Mouse (Mus musculus): Measurements from ENCODE around the gene Abcg4. TPM values are rescaled to one million over a fixed set of nuclear protein-coding genes. Genes with fewer than 3 reads are reported as not detected.
A peak's percentile ranks its signal among the peaks of the same experiment; 100 is the strongest.

The Abcg4 gene
- polyA plus RNA-seq, 1 experiment from 2014 or later = 18.1 TPM

- H3K36me3 ChIP-seq = no peaks in the 10 kb centered on the region
- H3K9me3 ChIP-seq = no peaks in the 10 kb centered on the region
- no peak overlapping the region for H3K9ac ChIP-seq (replicated peaks)
- no peak overlapping the region for H3K27ac ChIP-seq
- WGBS = 83% methylated on average over 6 of the region's 6 CpGs
- no peak overlapping the region for H3K4me2 ChIP-seq (replicated peaks)
- H3K4me1 ChIP-seq (replicated peaks) = peaks cover 21% of the 10 kb centered on the region
- H3K27me3 ChIP-seq = 0 out of 2 replicates have a peak, but pooled peaks cover 4% of the 10 kb centered on the region
- H3K4me3 ChIP-seq (replicated peaks) = no peak overlapping the region
- ATAC-seq = no peak
Measured at GRCm38 (mm10) chr9:44247907-44248306, 40.5 kb downstream of the Abcg4 start.

- no peaks in the 10 kb centered on the region for H3K9me3 ChIP-seq
- WGBS = 74% methylated on average over 2 of the region's 2 CpGs
- no peaks in the 10 kb centered on the region for H3K4me1 ChIP-seq (replicated peaks)
Measured at GRCm38 (mm10) chr9:44243621-44244020, 44.8 kb downstream of the Abcg4 start.

GRCm38 (mm10) chr9:44241418-44241817 is 47.0 kb downstream of the Abcg4 start:
- H3K9ac ChIP-seq (replicated peaks) = no peak overlapping the region
- H3K4me2 ChIP-seq (replicated peaks) = no peak overlapping the region
- H3K27ac ChIP-seq = no peak overlapping the region
- no peak for ATAC-seq
- H3K36me3 ChIP-seq = no peaks in the 10 kb centered on the region
- WGBS = 81% methylated on average over 9 of the region's 9 CpGs
- H3K4me1 ChIP-seq (replicated peaks) = no peaks in the 10 kb centered on the region
- H3K9me3 ChIP-seq = no peaks in the 10 kb centered on the region
- H3K4me3 ChIP-seq (replicated peaks) = no peak overlapping the region
- 0 out of 2 replicates have a peak, but pooled peaks cover 3% of the 10 kb centered on the region for H3K27me3 ChIP-seq

More at GRCm38 (mm10) chr9:44243621-44244020, 44.8 kb downstream of the Abcg4 start:
- Histone ChIP-seq H3K9ac (replicated peaks) (no peak overlapping the region), H3K4me3 (replicated peaks) (no peak overlapping the region), H3K27me3 (0 out of 2 replicates have a peak, but pooled peaks cover 3% of the 10 kb centered on the region), H3K36me3 (no peaks in the 10 kb centered on the region), H3K27ac (no peak overlapping the region), H3K4me2 (replicated peaks) (no peak overlapping the region)
- no peak for ATAC-seq

- Histone ChIP-seq H3K27ac (no peak overlapping the region), H3K27me3 (0 out of 2 replicates have a peak, but pooled peaks cover 3% of the 10 kb centered on the region), H3K4me2 (replicated peaks) (no peak overlapping the region), H3K36me3 (no peaks in the 10 kb centered on the region), H3K9ac (replicated peaks) (no peak overlapping the region), H3K4me1 (replicated peaks) (no peaks in the 10 kb centered on the region), H3K4me3 (replicated peaks) (no peak overlapping the region), H3K9me3 (no peaks in the 10 kb centered on the region)
- no peak for ATAC-seq
- 51% methylated on average over 5 of the region's 5 CpGs for WGBS
Measured at GRCm38 (mm10) chr9:44240911-44241310, 47.5 kb downstream of the Abcg4 start.

GRCm38 (mm10) chr9:44240399-44240798 is 48.0 kb downstream of the Abcg4 start, which contains the start of gene Ccdc153:
Ccdc153 (plus strand) TSS chr9:44240676.
- Histone ChIP-seq H3K9ac (replicated peaks) (no peak within 1 kb of the TSS), H3K27ac (no peak within 1 kb of the TSS), H3K36me3 (no peaks in the 10 kb centered on the region), H3K4me1 (replicated peaks) (no peaks in the 10 kb centered on the region), H3K4me2 (replicated peaks) (no peak within 1 kb of the TSS), H3K27me3 (0 out of 2 replicates have a peak, but pooled peaks cover 3% of the 10 kb centered on the region), H3K9me3 (no peaks in the 10 kb centered on the region), H3K4me3 (replicated peaks) (no peak within 1 kb of the TSS)
- no peak for ATAC-seq
- WGBS = 51% methylated on average over 2 of the region's 2 CpGs

GRCm38 (mm10) chr9:44239447-44239846 is 49.0 kb downstream of the Abcg4 start:
- ATAC-seq = peak; percentile 60; the same call in 1 of the 2 replicates
- H3K27ac ChIP-seq = no peak overlapping the region
- no peaks in the 10 kb centered on the region for H3K9me3 ChIP-seq
- no peaks in the 10 kb centered on the region for H3K4me1 ChIP-seq (replicated peaks)
- H3K27me3 ChIP-seq = 0 out of 2 replicates have a peak, but pooled peaks cover 3% of the 10 kb centered on the region
- no peak overlapping the region for H3K4me3 ChIP-seq (replicated peaks)
- H3K9ac ChIP-seq (replicated peaks) = no peak overlapping the region
- no peaks in the 10 kb centered on the region for H3K36me3 ChIP-seq
- WGBS = 11% methylated on average over 5 of the region's 5 CpGs
- H3K4me2 ChIP-seq (replicated peaks) = no peak overlapping the region

- Histone ChIP-seq H3K27ac (no peak overlapping the region), H3K9ac (replicated peaks) (no peak overlapping the region), H3K4me2 (replicated peaks) (no peak overlapping the region), H3K4me1 (replicated peaks) (no peaks in the 10 kb centered on the region), H3K4me3 (replicated peaks) (no peak overlapping the region), H3K36me3 (no peaks in the 10 kb centered on the region), H3K27me3 (0 out of 2 replicates have a peak, but pooled peaks cover 3% of the 10 kb centered on the region), H3K9me3 (no peaks in the 10 kb centered on the region)
- 78% methylated on average over 17 of the region's 17 CpGs for WGBS
- ATAC-seq = no peak
Measured at GRCm38 (mm10) chr9:44238501-44239190, 49.8 kb downstream of the Abcg4 start.

- 85% methylated on average over 4 of the region's 4 CpGs for WGBS
- ATAC-seq = no peak
Measured at GRCm38 (mm10) chr9:44237128-44237527, 51.3 kb downstream of the Abcg4 start.

GRCm38 (mm10) chr9:44236601-44237000 is 51.8 kb downstream of the Abcg4 start:
- H3K36me3 ChIP-seq = no peaks in the 10 kb centered on the region
- no peak overlapping the region for H3K4me2 ChIP-seq (replicated peaks)
- ATAC-seq = no peak
- no peaks in the 10 kb centered on the region for H3K9me3 ChIP-seq
- no peak overlapping the region for H3K27ac ChIP-seq
- 0 out of 2 replicates have a peak, but pooled peaks cover 3% of the 10 kb centered on the region for H3K27me3 ChIP-seq
- H3K4me3 ChIP-seq (replicated peaks) = no peak overlapping the region
- 59% methylated on average over 4 of the region's 4 CpGs for WGBS
- peaks cover 13% of the 10 kb centered on the region for H3K4me1 ChIP-seq (replicated peaks)
- H3K9ac ChIP-seq (replicated peaks) = no peak overlapping the region

More at GRCm38 (mm10) chr9:44237128-44237527, 51.3 kb downstream of the Abcg4 start:
- Histone ChIP-seq H3K4me1 (replicated peaks) (peaks cover 8% of the 10 kb centered on the region), H3K36me3 (no peaks in the 10 kb centered on the region), H3K4me3 (replicated peaks) (no peak overlapping the region), H3K4me2 (replicated peaks) (no peak overlapping the region), H3K27ac (no peak overlapping the region), H3K9me3 (no peaks in the 10 kb centered on the region), H3K27me3 (0 out of 2 replicates have a peak, but pooled peaks cover 3% of the 10 kb centered on the region), H3K9ac (replicated peaks) (no peak overlapping the region)

- Histone ChIP-seq H3K27me3 (no peaks in the 10 kb centered on the region), H3K36me3 (no peaks in the 10 kb centered on the region), H3K9ac (replicated peaks) (no peak overlapping the region), H3K4me2 (replicated peaks) (peak overlapping the region; percentile 44), H3K4me3 (replicated peaks) (peak overlapping the region; percentile 90), H3K27ac (no peak overlapping the region), H3K9me3 (no peaks in the 10 kb centered on the region), H3K4me1 (replicated peaks) (peaks cover 24% of the 10 kb centered on the region)
- 27% methylated on average over 19 of the region's 19 CpGs for WGBS
- ATAC-seq = peak; percentile 46
Measured at GRCm38 (mm10) chr9:44234479-44235427, 53.7 kb downstream of the Abcg4 start.

- peak; percentile 94 for ATAC-seq
- WGBS = under 1% methylated on average over 73 of the region's 76 CpGs
- no peaks in the 10 kb centered on the region for H3K27me3 ChIP-seq
- peak within 1 kb of the TSS; percentile 92 for H3K9ac ChIP-seq (replicated peaks)
- peak within 1 kb of the TSS; percentile 83 for H3K4me2 ChIP-seq (replicated peaks)
- no peaks in the 10 kb centered on the region for H3K36me3 ChIP-seq
- no peaks in the 10 kb centered on the region for H3K9me3 ChIP-seq
- peak within 1 kb of the TSS; percentile 96 for H3K27ac ChIP-seq
- H3K4me1 ChIP-seq (replicated peaks) = peaks cover 24% of the 10 kb centered on the region
- H3K4me3 ChIP-seq (replicated peaks) = peak within 1 kb of the TSS; percentile 90
Measured at GRCm38 (mm10) chr9:44233802-44234478, 54.5 kb downstream of the Abcg4 start, which contains the start of gene Cbl. Cbl (minus strand) TSS chr9:44234049.

All from midbrain, embryonic 13.5 days (tissue).